Mouse (Mus musculus): ENCODE data around the gene Coasy.

- TF ChIP-seq POLR2A (IDR thresholded peaks at IDR 0.05; ENCODE audit: borderline replicate concordance, insufficient read depth, low read length), result no peak
- no peak for TF ChIP-seq CTCF (IDR thresholded peaks at IDR 0.05; ENCODE audit: borderline replicate concordance, insufficient read depth, low read depth, low read length)
Observed at GRCm38 (mm10) chr11:101089931-101090330, 7.6 kb downstream of the Coasy start.

Measured in cerebellum, adult 2 months (tissue).